Mouse (Mus musculus) stomach, embryonic 14.5 days (tissue): ENCODE results near the gene Gne. TPM values are rescaled to one million over a fixed set of nuclear protein-coding genes. Genes with fewer than 3 reads are reported as not detected.

Experiments
- ATAC-seq: fragments of 200-750 bp; cut with Nextera tagmentation; 2 replicates; pipeline ENCODE4 v1.8.0; 2017; ENCODE audit warnings: low read depth, moderate TSS enrichment; ENCODE audit not compliant: insufficient number of reproducible peaks, insufficient read depth, low FRiP score
- H3K27ac ChIP-seq: fragments of 300-500 bp; sonication (generic); 2 replicates; pipeline ENCODE4 v1.5.1; 2014; ENCODE audit warnings: mild to moderate bottlenecking, low read length, moderate library complexity, mixed read lengths
- H3K27me3 ChIP-seq: fragments of 300-500 bp; sonication (generic); 2 replicates; pipeline ENCODE4 v1.6.1; 2014; ENCODE audit warnings: low read length, control low read depth, mixed read lengths; ENCODE audit not compliant: control insufficient read depth, insufficient read depth
- H3K36me3 ChIP-seq: fragments of 300-500 bp; sonication (generic); 2 replicates; pipeline ENCODE4 v1.6.1; 2014; ENCODE audit warnings: mild to moderate bottlenecking, control low read depth, low read length, moderate library complexity, mixed read lengths; ENCODE audit not compliant: control insufficient read depth, insufficient read depth
- H3K4me1 ChIP-seq: fragments of 300-500 bp; sonication (generic); 2 replicates; pipeline ENCODE4 v1.6.1; 2014; ENCODE audit warnings: low read length, control low read depth, mixed read lengths; ENCODE audit not compliant: control insufficient read depth, insufficient read depth
- H3K4me2 ChIP-seq: fragments of 300-500 bp; sonication (generic); replicated peaks from 2 replicates; pipeline ENCODE4 v1.6.1; 2014; ENCODE audit warnings: low read depth, low read length, control low read depth
- H3K4me3 ChIP-seq: fragments of 300-500 bp; sonication (generic); 2 replicates; pipeline ENCODE4 v1.5.1; 2014; ENCODE audit warnings: low read depth, low read length, control low read depth
- H3K9ac ChIP-seq: fragments of 300-500 bp; sonication (generic); replicated peaks from 2 replicates; pipeline ENCODE4 v1.6.1; 2014; ENCODE audit warnings: low read depth, mild to moderate bottlenecking, control low read depth, low read length, moderate library complexity, mixed read lengths
- H3K9me3 ChIP-seq: fragments of 300-500 bp; sonication (generic); 2 replicates; pipeline ENCODE4 v1.6.1; 2016; ENCODE audit warnings: low read depth, low read length, control low read depth; ENCODE audit not compliant: control insufficient read depth
- WGBS: fragments of 180-500 bp; shearing (Covaris S2); extraction: QIAGEN DNeasy Blood & Tissue Kit; methylation state at CpG from one replicate; pipeline ENCODE4 v1.1.7; 2014; 5-methylcytosine and 5-hydroxymethylcytosine counted together
- polyA plus RNA-seq: library from polyadenylated mRNA; unstranded; fragments of >200 nt; fragmentation: Nextera tagmentation; extraction: Ambion mirVana; gene quantifications from 2 replicates; pipeline ENCODE4 v1.2.1, GENCODE M21; 2014

Gne gene
- polyA plus RNA-seq, 1 experiment from 2014 or later: 28.9 TPM

GRCm38 (mm10) chr4:44084602-44085325 lies 787 bp upstream of the Gne start:
- H3K27me3 ChIP-seq: no peaks in the 10 kb centered on the region
- H3K4me2 ChIP-seq: no peak overlapping the region
- H3K36me3 ChIP-seq: no peaks in the 10 kb centered on the region
- no peak overlapping the region for H3K27ac ChIP-seq
- H3K9ac ChIP-seq: no peak overlapping the region
- no peak for ATAC-seq
- H3K9me3 ChIP-seq: no peaks in the 10 kb centered on the region
- 80% methylated on average over 13 of the region's 13 CpGs for WGBS
- H3K4me3 ChIP-seq: no peak overlapping the region
- H3K4me1 ChIP-seq: no peaks in the 10 kb centered on the region

- Histone ChIP-seq H3K9me3 (no peaks in the 10 kb centered on the region), H3K36me3 (no peaks in the 10 kb centered on the region), H3K4me2 (no peak overlapping the region), H3K9ac (no peak overlapping the region), H3K4me1 (no peaks in the 10 kb centered on the region), H3K4me3 (no peak overlapping the region), H3K27ac (no peak overlapping the region), H3K27me3 (no peaks in the 10 kb centered on the region)
- no peak for ATAC-seq
- WGBS: 80% methylated on average over 7 of the region's 7 CpGs
Observed at GRCm38 (mm10) chr4:44078358-44078933, 5.5 kb downstream of the Gne start.

GRCm38 (mm10) chr4:44074422-44074821 lies 9.6 kb downstream of the Gne start:
- H3K36me3 ChIP-seq: no peaks in the 10 kb centered on the region
- H3K4me3 ChIP-seq: no peak overlapping the region
- 65% methylated on average over 4 of the region's 4 CpGs for WGBS
- no peak overlapping the region for H3K27ac ChIP-seq
- no peaks in the 10 kb centered on the region for H3K9me3 ChIP-seq
- no peaks in the 10 kb centered on the region for H3K27me3 ChIP-seq
- no peak overlapping the region for H3K4me2 ChIP-seq
- no peak for ATAC-seq
- peaks cover 7% of the 10 kb centered on the region for H3K4me1 ChIP-seq
- H3K9ac ChIP-seq: no peak overlapping the region

GRCm38 (mm10) chr4:44073799-44074198 lies 10.2 kb downstream of the Gne start:
- no peak for ATAC-seq
- Histone ChIP-seq H3K27me3 (no peaks in the 10 kb centered on the region), H3K9me3 (no peaks in the 10 kb centered on the region), H3K36me3 (no peaks in the 10 kb centered on the region), H3K4me1 (peaks cover 7% of the 10 kb centered on the region), H3K4me3 (no peak overlapping the region), H3K9ac (no peak overlapping the region), H3K27ac (no peak overlapping the region), H3K4me2 (no peak overlapping the region)
- WGBS: 74% methylated on average over 3 of the region's 3 CpGs

GRCm38 (mm10) chr4:44072873-44073441 lies 11.0 kb downstream of the Gne start:
- Histone ChIP-seq H3K36me3 (no peaks in the 10 kb centered on the region), H3K27ac (peak overlapping the region; percentile 73), H3K4me1 (peaks cover 11% of the 10 kb centered on the region), H3K9me3 (no peaks in the 10 kb centered on the region), H3K9ac (peak overlapping the region; percentile 39), H3K27me3 (no peaks in the 10 kb centered on the region), H3K4me2 (peak overlapping the region; percentile 76), H3K4me3 (peak overlapping the region; percentile 87)
- ATAC-seq: peak; percentile 48
- 8% methylated on average over 9 of the region's 9 CpGs for WGBS

GRCm38 (mm10) chr4:44072146-44072872 lies 11.7 kb downstream of the Gne start:
- peak overlapping the region; percentile 62 for H3K9ac ChIP-seq
- ATAC-seq: peak; percentile 97
- H3K36me3 ChIP-seq: no peaks in the 10 kb centered on the region
- H3K4me1 ChIP-seq: peaks cover 11% of the 10 kb centered on the region
- H3K4me2 ChIP-seq: peak overlapping the region; percentile 76
- under 1% methylated on average over 70 of the region's 70 CpGs for WGBS
- no peaks in the 10 kb centered on the region for H3K27me3 ChIP-seq
- peak overlapping the region; percentile 87 for H3K4me3 ChIP-seq
- H3K9me3 ChIP-seq: no peaks in the 10 kb centered on the region
- peak overlapping the region; percentile 73 for H3K27ac ChIP-seq

- Histone ChIP-seq H3K9ac (peak overlapping the region; percentile 62), H3K4me2 (peak overlapping the region; percentile 76), H3K27me3 (no peaks in the 10 kb centered on the region), H3K4me3 (peak overlapping the region; percentile 87), H3K27ac (peak overlapping the region; percentile 73), H3K4me1 (peaks cover 11% of the 10 kb centered on the region), H3K9me3 (no peaks in the 10 kb centered on the region), H3K36me3 (no peaks in the 10 kb centered on the region)
- WGBS: 7% methylated on average over 11 of the region's 11 CpGs
- ATAC-seq: no peak
Observed at GRCm38 (mm10) chr4:44071741-44072145, 12.2 kb downstream of the Gne start.

GRCm38 (mm10) chr4:44070641-44071040 lies 13.3 kb downstream of the Gne start:
- no peak overlapping the region for H3K4me3 ChIP-seq
- no peak overlapping the region for H3K9ac ChIP-seq
- H3K9me3 ChIP-seq: no peaks in the 10 kb centered on the region
- H3K27me3 ChIP-seq: no peaks in the 10 kb centered on the region
- H3K27ac ChIP-seq: no peak overlapping the region
- no peaks in the 10 kb centered on the region for H3K36me3 ChIP-seq
- ATAC-seq: no peak
- H3K4me2 ChIP-seq: peak overlapping the region; percentile 76; the same call in 1 of the 2 replicates
- WGBS: 81% methylated on average over 4 of the region's 4 CpGs
- H3K4me1 ChIP-seq: peaks cover 11% of the 10 kb centered on the region
